Comparison of ENCODE assay signal across 25 mouse cellular contexts in the genomic region with DNA sequence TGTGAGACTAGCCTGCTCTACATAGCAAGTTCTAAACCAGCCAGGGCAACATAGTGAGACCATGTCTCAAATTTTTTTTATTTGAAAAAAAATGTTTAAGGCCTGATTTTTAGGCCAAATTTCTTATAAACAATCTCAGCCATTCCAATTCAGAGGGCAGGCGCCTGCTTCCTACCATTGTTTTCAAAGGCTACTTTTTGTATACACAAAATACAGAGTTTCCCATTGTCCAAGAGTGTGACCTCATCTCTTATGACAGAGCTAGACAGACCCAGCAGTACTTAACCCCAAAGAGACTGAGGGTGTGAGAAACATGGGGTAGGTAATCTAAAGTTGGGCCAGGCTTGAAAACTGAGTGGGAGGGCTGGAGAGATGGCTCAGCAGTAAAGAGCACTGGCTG. TPM values are rescaled to one million over a fixed set of nuclear protein-coding genes. Genes with fewer than 3 reads are reported as not detected.
DNase-seq lines count a peak whose midpoint lies in the region; ATAC-seq and TF ChIP-seq lines count a peak whose summit lies in the region.
"Had no signal": no experiment of that assay in that cellular context is flagged by ENCODE, and none has a peak within 500 bp of the region (broad histone marks: within the 10 kb centered on the region; RNA-seq: fewer than 3 reads in every experiment).

No protein-coding gene starts in this region.

- no peak for TF ChIP-seq CTCF in heart, postnatal 0 days (IDR thresholded peaks at IDR 0.05; ENCODE audit: low read depth)
- TF ChIP-seq CTCF in lung, postnatal 0 days (IDR thresholded peaks at IDR 0.05): no peak

- H3K4me1 ChIP-seq in heart, postnatal 0 days (ENCODE audit: control insufficient read depth, insufficient read depth): peaks cover 14% of the 10 kb centered on the region; the same call in 1 of the 2 replicates
- H3K4me1 ChIP-seq in lung, embryonic 16.5 days (replicated peaks; ENCODE audit: control insufficient read depth, insufficient read depth, low read length): peaks cover 22% of the 10 kb centered on the region
- peaks cover 5% of the 10 kb centered on the region; the same call in 1 of the 2 replicates for H3K4me1 ChIP-seq in lung, postnatal 0 days (ENCODE audit: insufficient read depth, low read depth, low read length)
- H3K4me1 ChIP-seq: forebrain, embryonic 10.5 days; forebrain, embryonic 13.5 days; hindbrain, embryonic 15.5 days had no signal

- no peak for ATAC-seq in heart, postnatal 0 days (ENCODE audit: insufficient read depth, low read depth)
- ATAC-seq in lung, embryonic 16.5 days (ENCODE audit: low read depth): peak; percentile 24
- ATAC-seq in lung, postnatal 0 days: peak; percentile 61
- ATAC-seq: CD4-positive, CD25-positive, alpha-beta regulatory T cell, adult 4 months; forebrain, embryonic 13.5 days; forebrain, embryonic 16.5 days had no signal

- TF ChIP-seq EP300 in heart, postnatal 0 days (IDR thresholded peaks at IDR 0.05; ENCODE audit: low read depth): no peak
- peak; percentile 63 for TF ChIP-seq EP300 in lung, postnatal 0 days (IDR thresholded peaks at IDR 0.05)

- WGBS in heart, postnatal 0 days: 87% methylated on average over 1 of the region's 1 CpGs
- 42% methylated on average over 1 of the region's 1 CpGs for WGBS in lung, embryonic 16.5 days
- 71% methylated on average over 1 of the region's 1 CpGs for WGBS in lung, postnatal 0 days

- DNase-seq in heart, postnatal 0 days (ENCODE audit: low spot score): no peak
- DNase-seq in heart, postnatal 14 days: no peak
- DNase-seq in lung, postnatal 0 days (ENCODE audit: low spot score): peak; percentile 69
- DNase-seq in lung, postnatal 25 days (ENCODE audit: low spot score): peak; percentile 48
- DNase-seq in adrenal gland, adult (ENCODE audit: inconsistent age in 2 of 2, low spot score in 1 of 2): no peak
- DNase-seq in adrenal gland, adult 2 months: no peak
- DNase-seq: adrenal gland, postnatal 10 days; adrenal gland, postnatal 36 days; cerebellum, adult 18-20 months; cerebellum, adult 9-10 months; cerebellum, postnatal 14 days; gastrocnemius, postnatal 10 days; heart, postnatal 10 days had no signal

- H3K9me3 ChIP-seq in heart, postnatal 0 days (replicated peaks; ENCODE audit: control insufficient read depth, low read length): no peaks in the 10 kb centered on the region
- H3K9me3 ChIP-seq in lung, embryonic 16.5 days (ENCODE audit: control insufficient read depth, low read length): no peaks in the 10 kb centered on the region
- no peaks in the 10 kb centered on the region for H3K9me3 ChIP-seq in lung, postnatal 0 days (ENCODE audit: low read length)
- H3K9me3 ChIP-seq: forebrain, embryonic 10.5 days; forebrain, embryonic 13.5 days; heart, embryonic 12.5 days; hindbrain, embryonic 12.5 days; hindbrain, embryonic 15.5 days; intestine, embryonic 15.5 days had no signal

- no peaks in the 10 kb centered on the region for H3K27me3 ChIP-seq in heart, postnatal 0 days (ENCODE audit: control insufficient read depth, insufficient read depth, low read length)
- H3K27me3 ChIP-seq in lung, embryonic 16.5 days (ENCODE audit: control insufficient read depth, insufficient read depth, low read depth, low read length): no peaks in the 10 kb centered on the region
- no peaks in the 10 kb centered on the region for H3K27me3 ChIP-seq in lung, postnatal 0 days (replicated peaks; ENCODE audit: insufficient read depth, low read length)
- H3K27me3 ChIP-seq: forebrain, embryonic 13.5 days; heart, embryonic 12.5 days; hindbrain, embryonic 12.5 days; hindbrain, embryonic 15.5 days; intestine, embryonic 15.5 days had no signal

- H3K27ac ChIP-seq in heart, postnatal 0 days (ENCODE audit: low read depth): peak overlapping the region; percentile 28; the same call in 1 of the 2 replicates
- no peak overlapping the region; the same call in 1 of the 2 replicates for H3K27ac ChIP-seq in lung, embryonic 16.5 days (ENCODE audit: low read length)
- peak overlapping the region; percentile 47 for H3K27ac ChIP-seq in lung, postnatal 0 days (ENCODE audit: low read length)
- H3K27ac ChIP-seq: forebrain, embryonic 10.5 days; forebrain, embryonic 13.5 days; hindbrain, embryonic 12.5 days; hindbrain, embryonic 15.5 days; intestine, embryonic 15.5 days had no signal

- H3K4me3 ChIP-seq in heart, postnatal 0 days (ENCODE audit: low read depth, low read length): no peak overlapping the region
- H3K4me3 ChIP-seq in lung, embryonic 16.5 days (ENCODE audit: low read length): no peak overlapping the region
- no peak overlapping the region for H3K4me3 ChIP-seq in lung, postnatal 0 days (ENCODE audit: low read depth, low read length)
- H3K4me3 ChIP-seq: forebrain, embryonic 10.5 days; forebrain, embryonic 13.5 days; heart, embryonic 12.5 days; hindbrain, embryonic 12.5 days; hindbrain, embryonic 15.5 days; intestine, embryonic 15.5 days had no signal

- no peak overlapping the region for H3K4me2 ChIP-seq in heart, postnatal 0 days (ENCODE audit: low read depth, low read length)
- H3K4me2 ChIP-seq in lung, embryonic 16.5 days (ENCODE audit: low read depth, low read length): no peak overlapping the region
- no peak overlapping the region for H3K4me2 ChIP-seq in lung, postnatal 0 days (replicated peaks; ENCODE audit: low read depth, low read length)
- H3K4me2 ChIP-seq: forebrain, embryonic 13.5 days; heart, embryonic 12.5 days; hindbrain, embryonic 12.5 days; hindbrain, embryonic 15.5 days; intestine, embryonic 15.5 days had no signal

- intact Hi-C loops in heart, postnatal 14 days (cut with DNase I): no loop called here

- H3K36me3 ChIP-seq in heart, postnatal 0 days (replicated peaks; ENCODE audit: control insufficient read depth, insufficient read depth, low read length): no peaks in the 10 kb centered on the region
- H3K36me3 ChIP-seq in lung, embryonic 16.5 days (ENCODE audit: control insufficient read depth, insufficient read depth, low read length): no peaks in the 10 kb centered on the region
- H3K36me3 ChIP-seq in lung, postnatal 0 days (ENCODE audit: insufficient read depth, low read length): no peaks in the 10 kb centered on the region
- H3K36me3 ChIP-seq: forebrain, embryonic 10.5 days; heart, embryonic 12.5 days; hindbrain, embryonic 12.5 days; hindbrain, embryonic 15.5 days; intestine, embryonic 15.5 days had no signal

- H3K9ac ChIP-seq in heart, postnatal 0 days (replicated peaks; ENCODE audit: low read depth, low read length): no peak overlapping the region
- H3K9ac ChIP-seq in lung, embryonic 16.5 days (ENCODE audit: low read length): no peak overlapping the region
- no peak overlapping the region for H3K9ac ChIP-seq in lung, postnatal 0 days (replicated peaks; ENCODE audit: low read depth)
- H3K9ac ChIP-seq: forebrain, embryonic 13.5 days; heart, embryonic 12.5 days; hindbrain, embryonic 12.5 days; hindbrain, embryonic 15.5 days; intestine, embryonic 15.5 days had no signal

RNA-seq across cellular contexts. Expression of gene Tnks2, which starts 40.6 kb away (rescaled TPM):
- total RNA-seq in heart, postnatal 0 days (2014; rRNA removed; ENCODE audit: low replicate concordance): 84.8 and 127 TPM in 2 replicates
- 17.1 and 19.8 TPM in 2 replicates for polyA plus RNA-seq in heart, postnatal 0 days (2015; fragmentation: Nextera tagmentation; extraction: Ambion mirVana)
- 10 to 100 TPM; 89.3 to 92.3 TPM for total RNA-seq in heart, postnatal 14 days (2021)
- 24.3 and 31.5 TPM in 2 replicates for polyA plus RNA-seq in lung, embryonic 16.5 days (2015; fragmentation: Nextera tagmentation; extraction: Ambion mirVana)
- 25.4 and 28.7 TPM in 2 replicates for polyA plus RNA-seq in lung, postnatal 0 days (2015; fragmentation: Nextera tagmentation; extraction: Ambion mirVana)
- total RNA-seq in adrenal gland, adult 2 months (2021): 10 to 100 TPM; 86.4 to 99.1 TPM
- polyA plus RNA-seq in adrenal gland, adult 2 months (2012; rRNA removed): 14.6 and 17.4 TPM in 2 replicates

RNA-seq across cellular contexts. Expression of gene Ppp1r3c, which starts 57.0 kb away (rescaled TPM):
- 35.1 and 56.9 TPM in 2 replicates for total RNA-seq in heart, postnatal 0 days (2014; rRNA removed; ENCODE audit: low replicate concordance)
- polyA plus RNA-seq in heart, postnatal 0 days (2015; fragmentation: Nextera tagmentation; extraction: Ambion mirVana): 39.0 and 44.6 TPM in 2 replicates
- 10 to 100 TPM; 91.5 to 98.3 TPM for total RNA-seq in heart, postnatal 14 days (2021)
- 97.2 and 105 TPM in 2 replicates for polyA plus RNA-seq in lung, embryonic 16.5 days (2015; fragmentation: Nextera tagmentation; extraction: Ambion mirVana)
- 39.4 and 51.4 TPM in 2 replicates for polyA plus RNA-seq in lung, postnatal 0 days (2015; fragmentation: Nextera tagmentation; extraction: Ambion mirVana)
- total RNA-seq in adrenal gland, adult 2 months (2021): 10 to 100 TPM; 20.2 to 43.2 TPM
- polyA plus RNA-seq in adrenal gland, adult 2 months (2012; rRNA removed): 3.1 and 3.9 TPM in 2 replicates
- total RNA-seq: hematopoietic stem cell, adult 5-6 weeks; MEL had no signal
- polyA plus RNA-seq: C2C12; CD4-positive, CD25-positive, alpha-beta regulatory T cell, adult 4 months had no signal

Comparison
In these comparisons a context has a peak if more than half of its experiments do, and no peak if none do; other contexts are left out.
1. DNase-seq: peak in lung, postnatal 0 days (single experiment) and lung, postnatal 25 days (single experiment); none in heart, postnatal 0 days (single experiment), heart, postnatal 14 days (0 of 2), adrenal gland, adult (0 of 2) and adrenal gland, adult 2 months (single experiment).